Mouse (Mus musculus): ENCODE measurements around the gene Slc17a5.
"Not testable (repeated sequence)": the region's sequence is repeated elsewhere in the genome, so short reads cannot be mapped to it uniquely, and the experiment has no call there.

Slc17a5 gene

DNA sequence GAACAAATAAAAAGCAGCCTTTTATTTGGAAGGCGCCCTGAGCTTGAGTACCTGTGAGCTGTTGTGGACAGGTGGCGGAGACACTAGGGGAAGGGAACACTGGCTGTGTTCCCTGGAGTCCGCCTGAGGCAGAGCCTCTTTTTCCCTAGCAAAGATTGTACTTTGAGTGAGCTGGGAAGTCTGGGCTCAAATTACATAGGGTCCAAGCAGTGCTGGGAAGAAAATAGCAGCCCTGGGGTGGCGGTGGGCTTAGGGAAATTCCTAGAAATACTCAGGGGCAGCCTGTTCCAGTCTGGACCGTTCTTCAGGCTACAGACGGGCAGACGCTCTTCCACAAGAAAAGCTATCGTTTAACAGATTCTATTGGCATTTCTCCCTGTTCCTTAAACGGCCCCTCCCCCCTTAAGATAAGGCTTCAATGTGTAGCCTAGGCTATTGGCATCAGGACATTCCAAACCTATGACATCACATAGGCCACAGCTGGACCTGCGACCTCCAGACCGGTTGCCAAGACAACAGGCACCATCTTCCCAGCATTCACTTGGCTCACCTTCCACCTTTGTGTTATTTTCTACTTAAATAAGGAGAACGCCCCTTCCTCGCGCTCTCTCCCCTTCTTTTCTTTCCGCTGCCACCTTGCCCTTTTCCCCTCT is 67.6 kb downstream of the Slc17a5 start:
- in situ Hi-C loops (cut with MseI, MboI): no loop called here

DNA sequence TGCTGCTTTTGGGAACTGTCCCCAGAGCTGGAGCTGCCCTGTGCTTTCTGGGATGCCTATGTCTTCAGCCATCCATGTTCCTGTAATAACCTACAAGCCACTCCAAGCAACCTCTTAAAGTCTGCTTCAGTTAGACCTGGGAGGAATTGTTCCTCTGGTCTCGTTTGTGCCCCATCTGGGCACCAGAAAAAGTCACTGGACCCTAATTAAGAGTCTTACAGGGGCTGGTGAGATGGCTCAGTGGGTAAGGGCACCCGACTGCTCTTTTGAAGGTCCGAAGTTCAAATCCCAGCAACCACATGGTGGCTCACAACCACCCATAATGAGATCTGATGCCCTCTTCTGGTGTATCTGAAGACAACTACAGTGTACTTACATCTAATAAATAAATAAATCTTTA is 70.6 kb downstream of the Slc17a5 start:
- in situ Hi-C loops (cut with MseI, MboI): not testable (repeated sequence)

DNA sequence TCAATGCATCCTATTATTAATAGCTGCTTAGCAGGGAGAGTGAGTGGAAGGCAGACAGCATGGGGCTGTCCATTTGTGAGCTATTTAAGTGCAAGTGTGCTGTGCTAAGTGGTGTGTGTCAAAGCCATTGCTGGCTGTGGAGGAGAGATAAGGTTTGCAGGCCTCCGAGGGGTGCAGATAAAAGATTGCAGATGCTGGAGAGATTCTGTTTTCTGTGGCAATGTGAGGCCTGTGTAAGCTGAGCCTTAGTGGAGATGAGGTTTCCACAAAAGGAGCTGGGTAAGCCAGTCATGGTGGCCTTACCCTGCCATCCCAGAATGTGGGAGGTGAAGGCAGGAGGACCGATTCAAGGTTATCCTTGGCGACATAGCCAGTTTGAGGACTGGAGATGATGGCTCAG is 71.7 kb downstream of the Slc17a5 start:
- in situ Hi-C loops (cut with MseI, MboI): no loop called here

DNA sequence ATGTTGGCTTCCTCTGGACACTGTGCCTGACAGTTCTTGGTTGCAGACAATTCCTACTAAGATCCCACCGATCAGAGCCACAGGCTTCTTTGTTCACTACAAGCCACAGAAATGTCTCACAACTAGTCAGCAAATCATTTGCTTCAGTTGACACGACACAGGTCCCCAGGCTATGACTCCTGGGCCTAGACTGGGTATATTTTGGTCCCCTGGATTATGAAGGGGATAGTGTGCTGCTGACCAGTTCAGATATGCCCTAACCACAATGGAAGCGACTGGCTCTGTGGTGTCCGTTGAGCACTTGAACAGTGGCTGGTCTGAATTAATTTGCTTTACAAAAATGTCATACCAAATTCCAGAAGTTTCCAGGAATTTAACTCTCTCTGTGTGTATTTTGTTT is 73.2 kb downstream of the Slc17a5 start:
- in situ Hi-C loops (cut with MseI, MboI): no loop called here

DNA sequence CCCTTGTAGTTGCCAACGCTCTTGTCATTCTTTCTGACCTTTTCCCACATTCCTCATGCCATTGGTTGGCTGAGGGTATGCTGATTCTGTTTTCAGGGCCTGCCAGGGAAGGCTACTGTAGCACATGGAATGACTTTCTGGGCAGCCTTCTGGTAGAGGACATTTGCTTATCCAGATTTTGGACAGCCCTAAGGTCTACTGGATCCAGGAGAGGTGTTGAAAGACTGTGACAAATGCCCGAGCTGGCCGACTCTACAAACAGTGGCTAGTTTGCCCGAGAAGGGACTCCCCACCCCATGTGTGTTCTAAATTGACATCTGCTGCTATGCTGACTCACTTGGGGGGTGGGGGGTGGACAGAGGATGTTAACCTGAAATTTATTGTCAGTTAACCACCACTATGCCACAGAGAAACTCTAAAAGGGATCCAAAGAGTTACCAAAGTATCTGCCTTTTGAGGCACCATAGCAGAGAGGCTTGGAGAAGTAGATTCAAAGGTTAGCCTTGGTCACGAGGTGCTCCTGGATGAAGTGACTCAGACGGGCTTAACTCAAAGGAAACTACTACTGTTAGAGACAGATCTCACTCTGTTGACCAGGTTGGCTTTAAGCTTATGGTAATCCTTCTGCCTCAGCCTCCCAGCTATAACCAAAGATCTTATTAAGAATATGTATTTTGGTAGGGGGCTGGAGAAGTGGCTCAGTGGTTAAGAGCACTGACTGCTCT is 73.9 kb downstream of the Slc17a5 start:
- in situ Hi-C loops (cut with MseI, MboI): no loop called here

DNA sequence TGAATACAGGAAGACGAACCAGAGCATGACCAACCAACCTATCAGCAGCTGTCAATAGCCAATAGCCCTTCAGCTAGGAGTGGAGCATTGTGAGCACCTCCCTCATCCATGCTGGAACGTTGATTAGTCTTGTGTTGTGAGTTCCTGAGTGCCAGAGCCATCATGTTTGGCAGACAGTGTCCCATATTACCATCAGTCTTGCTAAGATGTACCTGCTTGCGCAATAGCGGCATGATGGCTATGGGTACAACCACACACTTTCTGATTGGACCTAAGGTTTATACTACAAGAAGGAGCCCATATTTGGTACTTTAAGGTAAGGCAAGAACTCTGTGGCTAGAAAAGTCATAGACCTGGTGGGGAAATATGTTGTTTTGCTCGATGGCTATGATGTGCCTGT is 76.1 kb downstream of the Slc17a5 start:
- in situ Hi-C loops (cut with MseI, MboI): no loop called here

DNA sequence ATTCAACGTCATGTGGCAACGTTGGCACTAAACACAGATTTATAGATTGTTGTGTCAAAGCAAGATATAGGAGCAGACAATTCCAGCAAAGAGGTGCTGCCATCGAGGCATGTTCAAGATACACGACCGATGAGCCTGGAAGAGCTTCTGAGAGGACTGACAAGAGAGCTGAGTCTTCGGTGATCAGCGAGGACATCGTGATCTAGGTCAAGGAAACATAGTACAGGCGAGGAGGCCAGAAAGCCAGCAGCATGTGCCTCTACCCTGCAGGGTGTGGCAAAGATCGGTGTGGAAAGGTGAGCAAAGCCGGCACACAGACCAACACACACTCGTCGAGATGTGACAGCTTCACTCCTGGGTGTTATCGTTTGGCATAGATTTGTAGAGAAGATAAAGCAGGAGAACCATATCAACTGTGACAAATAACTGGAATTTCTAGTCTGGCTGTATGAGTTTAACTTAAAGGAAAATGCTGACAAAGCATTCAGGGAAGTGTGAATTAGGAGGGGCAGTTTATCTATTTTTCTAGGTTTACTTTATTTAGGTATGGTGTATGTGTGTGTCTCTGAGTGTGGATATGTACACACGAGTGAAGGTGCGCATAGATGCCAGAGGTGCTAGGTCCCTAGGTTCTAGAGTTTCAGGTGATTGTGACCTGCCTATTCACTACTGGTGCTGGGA is 79.6 kb downstream of the Slc17a5 start:
- in situ Hi-C loops (cut with MseI, MboI): no loop called here

DNA sequence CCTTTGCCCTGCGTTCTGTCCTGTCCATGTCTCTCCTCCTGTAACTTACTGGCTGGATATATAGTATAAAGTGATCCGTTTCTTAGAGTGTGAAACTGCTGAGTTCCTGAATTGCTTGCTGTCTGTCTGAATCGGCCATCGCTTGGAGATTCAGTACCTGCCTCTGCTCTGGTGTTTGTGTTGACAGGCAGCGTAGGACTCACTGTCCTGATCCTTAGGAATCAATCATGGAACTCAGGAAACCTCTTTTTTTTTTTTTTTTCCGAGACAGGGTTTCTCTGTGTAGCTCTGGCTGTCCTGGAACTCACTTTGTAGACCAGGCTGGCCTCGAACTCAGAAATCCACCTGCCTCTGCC is 81.1 kb downstream of the Slc17a5 start:
- in situ Hi-C loops (cut with MseI, MboI): no loop called here

DNA sequence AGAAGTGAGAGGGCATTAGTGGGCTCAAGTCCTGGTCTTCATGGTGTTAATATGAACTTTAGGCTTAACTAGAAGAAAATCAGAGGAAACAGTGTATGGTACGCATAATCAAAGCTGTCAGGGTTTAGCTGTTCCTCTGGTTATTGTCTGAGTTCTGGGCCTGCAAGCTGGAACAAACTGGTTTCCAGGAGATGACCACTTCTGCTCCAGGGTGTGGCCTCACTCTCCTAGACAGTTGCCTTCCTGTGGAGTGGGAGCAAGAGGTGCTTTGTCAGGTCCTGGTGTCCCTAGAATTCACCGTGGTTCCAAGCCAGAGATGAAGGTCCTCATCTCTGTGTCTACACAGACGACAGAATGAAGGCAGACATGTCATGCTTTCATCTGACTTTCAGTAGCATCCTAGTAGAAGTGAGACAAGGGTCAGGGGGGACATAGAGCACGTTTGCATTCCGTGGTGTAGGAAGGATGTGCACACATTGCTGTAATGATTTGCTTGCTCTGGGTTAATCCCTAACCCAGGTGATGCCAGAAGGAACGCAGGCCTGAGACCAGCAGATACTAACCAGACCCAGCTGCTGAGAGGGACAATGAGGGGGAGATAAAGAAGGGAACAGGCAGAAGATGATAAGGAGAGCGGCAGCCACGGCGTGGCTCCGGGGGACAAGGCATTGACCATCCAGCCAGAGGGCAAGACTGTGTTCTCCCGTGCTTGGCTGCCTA is 81.7 kb downstream of the Slc17a5 start:
- in situ Hi-C loops (cut with MseI, MboI): no loop called here

DNA sequence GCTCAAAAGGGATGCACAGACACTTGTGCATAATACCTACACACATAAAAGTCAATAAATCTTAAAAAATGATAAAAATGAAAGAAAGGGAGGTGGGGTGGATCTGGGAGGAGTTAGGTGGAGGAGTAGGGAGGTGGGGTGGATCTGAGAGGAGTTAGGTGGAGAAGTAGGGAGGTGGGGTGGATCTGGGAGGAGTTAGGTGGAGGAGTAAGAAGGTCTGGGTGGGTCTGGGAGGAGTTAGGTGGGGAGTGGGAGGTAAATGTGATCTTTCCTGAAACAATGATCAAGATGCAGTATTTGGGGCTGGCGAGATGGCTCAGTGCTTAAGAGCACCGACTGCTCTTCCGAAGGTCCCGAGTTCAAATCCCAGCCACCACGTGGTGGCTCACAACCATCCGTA is 82.6 kb downstream of the Slc17a5 start:
- in situ Hi-C loops (cut with MseI, MboI): no loop called here

DNA sequence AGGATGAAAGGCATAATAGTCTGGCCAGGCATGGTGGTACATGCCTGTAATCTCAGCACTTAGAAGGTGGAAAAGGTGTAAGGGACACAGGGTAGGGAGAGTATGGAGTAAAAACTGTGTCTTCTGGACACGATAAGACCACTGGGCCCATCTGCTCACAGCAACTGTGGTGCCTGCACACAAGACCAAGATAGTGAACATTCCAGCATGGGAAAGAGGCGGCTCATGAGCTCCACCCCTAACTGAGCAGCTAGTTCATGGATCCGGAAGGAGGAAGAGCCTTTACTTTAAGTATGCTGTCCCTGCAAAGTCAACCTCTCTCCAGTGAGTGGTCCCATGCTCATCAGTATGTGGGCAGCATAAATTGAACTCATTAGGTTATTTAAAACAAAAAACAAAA is 83.2 kb downstream of the Slc17a5 start:
- in situ Hi-C loops (cut with MseI, MboI): no loop called here

DNA sequence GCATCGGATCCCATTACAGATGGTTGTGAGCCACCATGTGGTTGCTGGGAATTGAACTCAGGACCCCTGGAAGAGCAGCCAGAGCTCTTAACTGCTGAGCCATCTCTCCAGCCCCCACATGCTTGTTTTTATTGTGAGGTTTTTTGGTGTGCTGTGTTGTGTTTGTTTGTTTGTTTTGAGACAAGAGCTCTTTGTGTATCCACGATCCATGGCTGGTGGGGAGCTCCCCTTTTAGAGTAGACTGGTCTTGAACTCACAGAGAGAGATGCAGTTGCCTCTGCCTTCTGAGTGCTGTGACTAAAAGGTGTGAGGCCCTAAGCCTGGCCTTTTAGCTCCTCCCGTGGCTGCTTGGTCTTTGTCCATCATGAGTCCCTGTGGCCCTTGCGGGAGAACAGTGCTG is 83.7 kb downstream of the Slc17a5 start:
- in situ Hi-C loops (cut with MseI, MboI): no loop called here

DNA sequence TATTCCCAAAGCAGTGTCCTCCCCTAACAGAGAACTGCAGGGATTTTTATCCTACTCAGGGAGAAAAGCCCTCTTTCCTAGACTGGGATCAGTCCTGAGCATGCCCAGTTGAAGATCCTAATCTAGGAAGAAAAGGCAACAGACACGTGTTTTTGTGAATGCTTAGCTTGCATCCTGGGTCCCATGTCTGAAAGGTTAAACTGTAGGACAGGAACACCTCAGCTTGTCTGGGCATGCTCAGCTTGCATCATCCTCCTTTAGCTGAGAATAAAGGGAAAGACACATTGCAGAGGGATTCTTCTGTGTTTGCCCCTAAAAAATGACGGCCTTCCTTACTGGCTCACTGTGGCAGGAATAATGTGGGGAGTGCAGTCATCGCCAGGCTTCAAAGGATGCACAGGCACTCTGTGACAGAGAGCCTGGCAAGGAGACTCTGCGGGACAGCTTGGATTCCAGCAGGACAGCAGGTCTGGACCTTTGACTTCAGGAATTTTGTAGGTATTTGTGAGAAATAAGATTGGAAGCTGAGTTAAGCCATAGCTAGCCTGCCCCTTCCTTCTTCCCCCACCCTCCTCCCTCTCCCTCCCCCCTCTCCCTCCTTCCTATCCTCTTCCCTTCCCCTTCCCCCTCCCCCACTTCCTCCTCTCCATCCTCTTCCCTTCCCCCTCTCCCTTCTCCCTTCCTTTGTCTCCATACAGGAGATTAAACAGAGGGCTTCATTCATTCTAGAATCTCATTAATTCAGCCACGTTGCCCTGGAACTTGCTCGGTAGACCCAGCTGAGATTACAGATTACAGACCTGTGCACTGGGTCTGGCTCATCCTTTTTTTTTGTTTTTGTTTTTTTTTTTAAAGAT is 84.4 kb downstream of the Slc17a5 start:
- in situ Hi-C loops (cut with MseI, MboI): no loop called here

DNA sequence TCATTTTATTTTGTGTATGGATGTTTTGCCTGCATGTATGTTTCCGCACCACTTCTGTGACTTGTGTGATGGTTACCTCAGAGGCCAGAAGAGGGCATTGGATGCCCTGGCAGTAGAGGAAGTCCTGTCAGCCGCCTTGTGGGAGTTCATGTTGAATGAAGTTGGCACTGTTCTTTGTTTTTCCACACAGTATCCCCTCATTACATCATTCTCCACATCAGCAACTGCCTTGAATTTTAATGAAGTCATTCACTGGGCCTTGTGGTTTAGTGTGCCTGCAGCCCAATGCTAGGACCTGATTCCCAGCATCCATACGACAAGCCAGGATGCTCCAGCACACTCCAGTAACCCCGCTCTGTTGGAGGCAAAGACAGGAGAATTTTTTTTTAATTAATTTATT is 86.6 kb downstream of the Slc17a5 start:
- in situ Hi-C loops (cut with MseI, MboI): no loop called here

DNA sequence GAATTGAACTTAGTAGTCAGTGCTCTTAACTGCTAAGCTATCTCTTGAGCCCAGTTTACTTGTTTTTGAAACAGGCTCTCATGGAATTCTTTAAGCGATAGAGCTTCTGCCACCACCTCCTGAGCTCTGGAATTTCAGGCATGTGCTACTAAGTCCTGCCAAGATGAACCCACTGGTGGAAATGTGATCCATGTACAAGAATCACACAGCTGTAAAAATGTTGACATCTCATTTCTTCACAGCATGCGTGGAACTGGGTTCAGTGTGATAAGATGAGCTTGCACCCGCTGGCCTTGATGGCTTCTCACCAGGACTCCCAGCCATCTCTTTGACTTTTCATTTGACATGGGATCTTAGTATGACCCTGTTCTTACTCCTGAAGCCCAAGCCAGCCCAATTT is 87.5 kb downstream of the Slc17a5 start:
- in situ Hi-C loops (cut with MseI, MboI): no loop called here

DNA sequence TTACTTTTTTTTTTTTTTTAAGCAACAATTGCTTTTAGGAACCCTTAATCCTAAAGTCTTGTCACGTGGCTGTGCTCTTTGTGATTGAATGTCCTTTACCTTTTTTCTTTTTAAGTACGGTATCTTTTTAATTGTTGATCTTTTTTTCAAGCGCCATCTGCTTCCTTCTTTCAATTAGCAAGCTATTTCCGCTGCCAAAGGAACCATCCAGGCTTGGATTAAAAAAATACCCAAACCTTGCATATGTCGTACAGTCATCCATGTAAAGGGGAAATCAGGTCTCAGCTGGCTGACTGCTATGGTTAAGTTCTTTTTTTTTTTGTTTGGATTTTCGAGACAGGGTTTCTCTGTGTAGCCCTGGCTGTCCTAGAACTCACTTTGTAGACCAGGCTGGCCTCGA is 94.7 kb downstream of the Slc17a5 start:
- in situ Hi-C loops (cut with MseI, MboI): no loop called here

DNA sequence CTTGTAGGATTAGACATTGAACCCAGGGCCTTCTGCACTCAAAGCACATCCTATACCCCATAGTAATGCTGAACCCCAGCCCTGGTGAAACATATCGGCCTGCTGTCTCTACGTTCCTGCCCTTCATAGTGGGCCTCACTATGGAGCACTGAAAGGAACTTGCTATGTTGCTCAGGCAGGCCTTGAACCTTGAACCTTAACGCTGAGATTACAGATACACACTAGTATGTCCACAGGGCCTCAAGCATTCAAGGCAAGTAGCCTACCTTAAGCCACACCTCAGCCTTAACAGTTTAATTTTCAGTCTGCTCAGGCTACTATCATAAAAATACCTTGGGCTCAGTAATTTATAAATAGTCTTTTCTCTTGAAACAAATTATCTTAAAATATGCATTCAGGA is 95.6 kb downstream of the Slc17a5 start:
- in situ Hi-C loops (cut with MseI, MboI): no loop called here

DNA sequence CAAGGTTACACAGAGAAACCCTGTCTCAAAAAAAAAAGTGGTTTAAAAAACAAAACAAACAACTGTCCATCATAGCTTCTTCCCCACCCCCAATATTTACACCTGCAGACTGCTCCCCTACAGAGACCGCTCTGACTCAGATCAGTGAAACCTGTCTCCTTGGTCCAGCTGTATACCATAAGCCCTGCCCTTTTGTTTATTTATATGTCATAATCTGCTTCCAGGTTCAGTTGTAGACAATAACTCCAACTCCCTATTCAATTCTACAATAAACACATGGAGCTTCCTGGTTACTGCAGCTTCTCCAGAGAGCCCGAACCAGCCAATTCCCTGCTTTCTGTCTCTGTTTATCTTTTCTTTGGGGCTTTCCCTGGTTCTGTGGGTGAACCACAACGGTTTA is 96.7 kb downstream of the Slc17a5 start:
- in situ Hi-C loops (cut with MseI, MboI): no loop called here

DNA sequence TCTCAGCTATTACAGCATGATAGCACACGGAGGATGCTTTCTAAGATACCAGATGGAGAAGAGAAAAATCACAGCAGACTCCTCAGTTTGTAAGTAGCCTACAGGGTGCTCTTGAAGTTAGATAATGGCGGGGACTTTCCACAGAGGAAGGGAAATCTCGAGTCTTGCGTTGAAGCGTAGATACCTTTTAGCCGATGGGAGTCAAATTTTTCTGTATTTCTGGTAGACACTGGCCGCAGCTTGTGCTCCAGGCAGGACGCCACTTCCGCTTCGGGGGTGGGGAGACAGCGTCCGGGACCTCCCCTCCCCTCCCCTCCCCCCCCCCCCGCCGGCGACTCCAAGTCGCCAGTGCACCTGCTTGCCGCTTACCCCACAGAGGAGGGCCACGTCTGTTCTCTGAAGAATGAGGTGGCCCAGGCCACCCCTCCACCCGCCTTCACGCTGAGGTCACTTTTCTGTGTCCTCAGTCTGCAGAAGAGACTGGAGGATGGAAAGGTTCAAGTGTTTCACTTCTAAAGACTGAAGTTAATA is 98.9 kb downstream of the Slc17a5 start, which contains the start of gene Eef1a1:
Gene Eef1a1, minus strand, starts transcription at position 262 of the 531 bp plus-strand sequence.
- in situ Hi-C loops (cut with MseI, MboI): no loop called here

DNA sequence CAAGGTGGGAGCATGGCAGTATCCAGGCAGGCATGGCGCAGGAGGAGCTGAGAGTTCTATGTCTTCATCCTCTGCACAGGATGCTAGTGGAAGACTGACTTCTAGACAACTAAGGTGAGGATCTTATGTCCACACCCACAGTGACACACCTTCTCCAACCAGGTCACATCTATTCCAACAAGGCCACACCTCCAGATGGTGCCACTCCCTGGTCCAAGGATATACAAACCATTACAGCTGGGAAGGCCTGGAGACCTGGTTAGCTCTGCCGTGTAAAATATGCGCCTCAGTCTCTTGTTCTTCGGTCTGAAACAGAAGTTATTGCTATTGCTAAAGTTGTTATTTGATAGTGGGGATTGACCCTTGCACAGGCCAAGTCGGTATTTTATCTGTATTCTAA is 99.8 kb downstream of the Slc17a5 start:
- in situ Hi-C loops (cut with MseI, MboI): not testable (repeated sequence)
